Mouse (Mus musculus) fat pad, adult 2 months (tissue): ENCODE measurements around the gene Lenep.

Experiments
- DNase-seq: peaks from one replicate; pipeline ENCODE4 v3.0.0-alpha.2; 2011; ENCODE audit warnings: low read depth, low spot score; ENCODE audit errors: extremely low read depth

Lenep gene

DNA sequence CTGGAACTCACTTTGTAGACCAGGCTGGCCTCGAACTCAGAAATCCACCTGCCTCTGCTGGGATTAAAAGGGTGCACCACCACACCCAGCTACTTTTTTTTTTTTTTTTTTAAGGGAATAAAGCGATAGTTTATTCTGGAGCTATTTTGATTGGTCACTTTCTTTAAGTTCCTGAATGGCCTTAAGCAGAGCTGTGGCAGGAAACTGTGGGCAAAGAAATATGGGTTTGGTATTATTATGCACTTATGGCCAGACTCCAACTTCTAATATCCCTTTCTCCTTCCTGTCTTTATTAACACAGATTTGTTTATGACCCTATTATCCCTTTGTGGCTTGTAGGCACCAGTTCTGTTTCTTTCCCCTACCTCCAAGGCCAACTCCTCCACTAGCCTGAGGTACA is 17.8 kb upstream of the Lenep start:
- DNase-seq: no peak

DNA sequence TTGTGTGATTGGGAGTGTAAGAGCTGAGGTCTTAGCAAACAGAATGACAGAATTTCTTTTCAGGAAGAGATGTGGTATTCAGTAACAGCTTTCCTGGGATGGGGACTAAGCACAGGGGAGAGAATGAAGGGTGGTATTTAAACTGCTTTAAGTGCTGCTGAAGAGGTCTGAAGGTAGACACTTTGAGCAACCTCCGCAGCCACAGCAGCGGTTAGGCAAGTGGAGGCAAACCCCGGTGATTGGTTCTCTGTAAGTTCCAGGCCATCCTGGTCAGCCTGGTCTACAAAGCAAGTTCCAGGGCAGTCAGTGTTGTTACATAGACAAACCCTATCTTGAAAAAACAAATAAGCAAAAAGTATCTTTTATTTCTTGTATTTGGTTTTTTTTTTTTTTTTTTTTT is 17.4 kb upstream of the Lenep start:
- DNase-seq: no peak

GRCm38 (mm10) chr3:89419571-89419970 is 17.0 kb upstream of the Lenep start:
- no peak for DNase-seq

DNA sequence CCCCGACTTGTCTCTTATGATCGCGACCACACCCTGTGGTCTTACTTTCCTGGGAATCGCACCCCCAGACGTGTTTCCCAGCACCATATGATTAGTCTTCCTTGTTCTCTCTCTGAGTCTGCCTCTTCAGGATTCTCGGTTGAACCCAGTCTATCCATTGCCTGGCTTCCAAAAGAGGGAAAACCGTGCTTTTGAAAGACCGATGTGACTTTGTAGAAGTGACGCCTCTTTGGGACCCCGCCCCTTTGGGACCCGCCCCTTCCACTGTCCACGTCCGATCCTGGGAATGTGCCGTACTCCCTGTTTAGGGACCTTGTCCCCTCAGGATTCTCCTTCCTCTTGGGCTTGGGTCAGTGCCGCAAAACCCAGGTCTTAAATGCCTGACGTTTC is 16.3 kb upstream of the Lenep start:
- no peak for DNase-seq

- peak; percentile 99 for DNase-seq
Observed at GRCm38 (mm10) chr3:89418170-89418860, 15.7 kb upstream of the Lenep start, which contains the start of the genes Cks1b and Shc1. TSS of gene Cks1b (minus strand) at chr3:89418383. TSS of gene Shc1 (plus strand) at chr3:89418443.

DNA sequence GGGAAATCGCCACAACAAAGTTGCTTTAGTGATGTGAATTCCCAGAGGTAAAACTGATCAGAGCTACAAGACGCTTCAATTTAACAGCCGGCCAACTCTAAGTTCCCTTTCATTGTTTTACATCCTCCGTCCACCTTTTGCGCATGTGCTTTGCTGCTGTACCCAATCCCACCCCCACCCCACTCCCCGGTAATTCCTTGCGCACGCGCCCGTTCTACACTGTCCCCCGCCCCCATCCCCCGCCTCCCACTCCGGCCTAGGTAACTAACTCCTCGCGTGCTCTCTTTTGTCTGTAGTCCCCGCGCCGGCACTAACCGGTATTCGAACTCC is 15.2 kb upstream of the Lenep start:
- DNase-seq: no peak

DNA sequence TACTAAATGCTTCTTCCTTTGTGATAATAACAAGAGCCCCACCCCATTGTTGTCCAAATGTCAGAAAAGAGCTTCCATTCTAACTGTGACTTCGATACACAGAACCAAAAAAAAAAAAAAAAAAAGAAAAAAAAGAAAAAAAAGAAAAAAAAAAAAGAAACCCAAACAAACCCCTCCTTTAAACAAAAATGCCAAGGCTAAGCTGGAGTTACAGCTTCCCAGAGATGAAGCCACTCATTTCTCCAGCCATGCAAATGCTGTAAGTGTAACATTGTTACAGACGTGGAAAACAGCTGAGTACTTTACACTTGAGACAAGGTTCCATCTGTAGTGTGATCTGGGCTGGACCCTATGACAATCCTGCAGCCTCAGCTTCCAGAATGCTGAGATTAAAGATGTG is 14.5 kb upstream of the Lenep start:
- no peak for DNase-seq

DNA sequence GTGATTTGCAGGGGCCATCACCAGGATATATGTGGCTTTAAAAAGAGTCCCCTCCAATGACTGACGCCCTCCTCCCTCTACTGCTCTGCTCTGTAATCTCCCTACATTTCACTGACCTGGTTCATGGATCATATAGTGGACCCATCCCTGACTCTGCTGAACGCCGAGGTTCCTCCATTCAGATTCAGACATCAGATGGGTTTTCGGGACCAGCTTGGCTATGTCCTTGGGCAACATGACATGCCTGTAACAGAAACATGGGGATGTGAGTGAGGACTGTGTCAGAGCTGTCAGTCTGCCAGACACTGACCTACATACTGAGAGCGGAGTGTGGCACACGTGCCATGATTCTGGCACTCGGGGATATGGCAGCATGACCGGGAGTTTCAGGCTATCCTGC is 13.6 kb upstream of the Lenep start:
- DNase-seq: no peak

GRCm38 (mm10) chr3:89411490-89412393 is 9.1 kb upstream of the Lenep start, which contains the start of gene Flad1:
TSS of gene Flad1 (minus strand) at chr3:89411870.
- DNase-seq: peak; percentile 99

DNA sequence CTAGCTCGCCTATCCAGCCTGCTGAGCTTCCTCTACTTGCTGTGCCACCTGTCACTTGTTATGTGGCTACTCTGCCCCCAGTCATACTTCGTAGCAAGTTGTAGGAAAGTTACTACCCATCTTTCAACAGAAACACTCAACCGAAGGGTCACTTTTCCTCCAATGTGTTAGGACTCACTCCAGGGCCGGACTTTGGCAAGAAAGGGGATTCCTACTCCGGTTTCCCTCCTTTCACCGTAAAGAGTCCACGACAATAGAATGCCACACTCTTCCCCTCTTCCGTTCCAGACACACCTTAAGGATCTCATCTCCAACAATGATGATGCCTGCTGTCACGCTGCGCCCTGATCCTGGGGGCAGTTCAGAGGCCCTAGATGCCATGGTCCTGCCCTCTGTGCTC is 8.3 kb upstream of the Lenep start:
- DNase-seq: no peak

DNA sequence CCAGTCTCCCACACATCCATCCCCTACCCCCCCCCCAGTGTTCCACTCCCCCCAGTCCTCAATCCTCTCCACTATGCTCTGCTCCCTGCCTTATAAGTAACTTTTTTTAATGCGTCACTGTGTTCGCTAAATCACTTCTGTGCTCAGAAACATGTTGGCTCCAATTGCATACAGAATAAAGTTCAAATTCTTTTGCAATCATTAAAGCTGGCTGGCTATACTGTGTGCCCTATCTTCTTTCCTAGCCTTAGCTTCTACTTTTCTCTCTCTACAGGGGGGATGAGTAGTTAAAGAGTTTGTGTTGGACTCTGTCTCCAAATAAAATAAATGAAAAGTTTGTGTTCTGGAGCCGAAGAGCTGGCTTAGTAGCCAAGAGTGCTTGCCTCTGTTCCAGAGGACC is 7.1 kb upstream of the Lenep start:
- DNase-seq: no peak

GRCm38 (mm10) chr3:89408448-89408847 is 5.9 kb upstream of the Lenep start:
- DNase-seq: no peak

DNA sequence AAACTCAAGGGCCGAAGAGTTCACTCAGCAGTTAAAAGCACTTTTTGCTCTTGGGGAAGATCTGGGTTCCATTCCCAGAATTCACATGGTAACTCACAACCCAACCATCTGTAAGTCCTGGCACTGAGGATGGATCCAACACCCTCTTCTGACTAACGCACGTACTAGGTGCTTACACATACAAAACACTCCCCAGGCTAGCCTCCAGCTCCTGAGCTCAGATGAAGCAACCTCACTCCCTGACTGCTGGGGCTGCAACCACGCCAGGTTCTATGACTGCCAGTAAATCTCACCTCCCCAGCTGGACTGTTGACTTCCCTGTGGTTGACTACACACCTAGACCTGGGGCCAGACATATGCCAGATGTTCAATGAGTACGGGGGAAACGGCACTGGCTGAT is 4.3 kb upstream of the Lenep start:
- DNase-seq: no peak

- no peak for DNase-seq
Observed at GRCm38 (mm10) chr3:89401329-89401728, 1.3 kb downstream of the Lenep start.

DNA sequence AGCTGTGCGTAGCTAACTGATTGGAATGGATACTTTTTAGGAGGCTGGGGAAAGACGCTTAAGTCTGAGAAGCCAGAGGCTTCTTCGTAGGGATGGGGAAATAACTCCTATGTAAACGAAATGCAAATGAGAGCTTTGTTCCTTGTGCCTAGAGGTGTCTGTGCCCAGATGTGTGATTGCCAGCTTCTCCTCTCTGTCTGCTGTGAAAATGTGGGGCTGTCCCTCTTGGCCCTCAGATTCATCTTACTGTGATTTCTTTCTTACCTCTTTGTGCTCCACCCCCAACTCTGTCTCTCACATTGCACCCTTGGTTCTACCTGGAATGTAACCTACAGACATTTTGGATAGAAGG is 6.0 kb downstream of the Lenep start:
- no peak for DNase-seq

DNA sequence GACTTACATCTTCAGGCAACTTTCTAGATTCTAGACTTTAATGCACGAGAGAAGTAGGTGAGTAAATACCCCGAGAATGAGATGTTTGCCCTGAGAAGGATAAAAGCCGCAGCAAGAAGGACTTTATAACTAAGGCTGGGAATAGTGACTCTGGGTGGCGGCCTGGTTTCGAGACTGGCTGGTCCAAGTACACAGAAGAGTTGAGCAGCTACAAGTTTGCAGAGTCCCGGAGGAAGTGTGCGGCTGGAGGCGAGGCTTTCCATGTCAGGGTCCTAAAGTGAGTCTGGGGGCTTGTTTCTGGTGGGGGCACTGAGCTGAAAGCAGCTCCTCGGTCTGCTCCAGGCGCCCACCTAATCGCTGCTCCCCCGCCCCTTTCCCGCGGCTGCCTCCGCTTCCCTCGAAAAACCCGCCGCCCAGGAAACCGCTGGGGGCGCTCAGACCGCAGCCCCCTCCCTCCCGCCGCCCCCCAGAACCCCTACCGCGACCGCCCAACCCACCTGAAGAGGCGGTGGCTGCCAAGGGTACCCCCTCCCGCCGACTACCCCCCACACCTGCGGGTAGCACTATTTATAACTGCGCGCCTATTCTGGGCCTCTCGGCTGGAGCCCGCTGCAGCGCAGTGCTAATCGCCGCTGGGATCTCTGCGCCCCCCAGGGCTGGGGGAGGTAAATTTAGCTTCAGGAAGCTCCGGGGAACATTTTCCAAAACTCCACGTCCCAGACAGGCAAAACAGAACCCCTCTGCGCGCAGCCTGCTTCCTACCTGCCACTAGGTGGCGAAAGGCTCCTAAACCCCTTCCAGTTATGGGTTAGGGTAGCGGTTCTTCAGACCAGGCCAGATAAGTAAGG is 6.6 kb downstream of the Lenep start:
- no peak for DNase-seq

DNA sequence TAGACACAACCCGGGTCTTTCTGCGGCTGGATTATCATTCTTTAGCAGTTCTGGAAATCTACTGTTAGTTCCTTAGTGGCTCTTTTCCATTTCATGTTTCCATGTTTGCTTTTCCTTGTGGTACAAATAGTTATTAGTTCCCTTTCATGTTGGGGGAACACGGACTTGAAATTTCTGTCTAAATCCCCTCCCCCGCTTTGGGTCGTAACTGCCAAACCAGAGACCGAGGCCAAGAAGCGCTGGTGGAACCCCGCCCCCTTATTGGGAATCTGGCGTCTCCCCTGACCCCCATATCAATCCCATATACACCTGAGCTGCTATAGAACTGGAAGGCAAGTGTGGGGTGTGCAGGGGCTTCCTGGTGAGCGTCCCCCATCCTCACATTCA is 7.2 kb downstream of the Lenep start:
- DNase-seq: no peak

GRCm38 (mm10) chr3:89394894-89395256 is 7.7 kb downstream of the Lenep start:
- no peak for DNase-seq

DNA sequence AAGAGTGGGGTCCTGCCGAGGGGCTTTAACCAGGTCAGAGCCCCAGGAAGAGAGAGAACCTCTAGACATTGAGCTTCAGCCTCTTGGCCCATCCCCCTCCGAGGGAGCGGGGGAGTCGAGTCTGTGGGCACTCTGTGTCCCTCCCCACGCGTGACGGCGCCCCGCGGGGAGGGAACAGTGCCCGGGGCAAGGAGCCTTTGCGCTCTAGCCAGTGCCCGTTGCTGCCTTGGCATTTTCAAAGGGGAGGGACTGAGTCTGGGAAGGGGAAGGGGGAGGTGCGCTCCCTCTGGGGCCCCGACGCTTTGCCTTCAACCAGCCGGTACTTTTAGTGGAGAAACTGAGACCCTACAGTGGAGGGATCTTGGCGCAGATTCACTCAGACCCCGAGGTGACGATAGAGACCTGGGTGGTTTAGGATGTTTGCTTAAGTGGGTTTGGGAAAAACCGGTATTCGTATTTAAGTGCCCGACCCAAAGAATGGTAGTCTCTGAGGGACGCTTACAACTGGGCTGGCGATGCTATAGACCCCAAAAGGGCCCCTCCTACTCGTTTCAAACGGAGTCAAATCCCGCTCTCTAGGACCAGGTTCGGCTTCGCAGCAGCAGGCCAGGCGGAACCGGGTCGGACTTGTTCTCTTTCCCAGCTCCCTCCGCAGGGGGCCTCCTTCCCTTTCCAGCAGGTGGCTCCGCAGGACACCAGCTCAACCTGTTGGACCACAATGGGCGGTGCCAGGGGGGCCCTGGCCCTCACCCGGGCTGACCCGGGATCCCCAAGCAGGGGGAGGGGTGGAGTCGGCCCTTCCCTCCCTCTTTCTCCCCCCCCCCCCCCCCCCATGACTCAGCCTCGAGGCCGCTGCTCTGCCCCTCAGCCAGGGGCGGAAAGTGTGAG is 8.3 kb downstream of the Lenep start, which contains the start of gene Zbtb7b:
Zbtb7b (minus strand) TSS at position 771 of the 888 bp plus-strand sequence.
- no peak for DNase-seq

GRCm38 (mm10) chr3:89393605-89394004 is 9.0 kb downstream of the Lenep start:
- peak; percentile 73 for DNase-seq
